Mouse (Mus musculus) hindbrain, embryonic 14.5 days (tissue): ENCODE data around the gene Cacna1a. TPM values are rescaled to one million over a fixed set of nuclear protein-coding genes. Genes with fewer than 3 reads are reported as not detected.

ENCODE experiments used
- ATAC-seq: fragments of 200-750 bp; cut with Nextera tagmentation; 2 replicates; pipeline ENCODE4 v1.8.0; 2017; ENCODE audit warnings: moderate number of reproducible peaks, mild to moderate bottlenecking, moderate TSS enrichment, moderate library complexity; ENCODE audit not compliant: low FRiP score
- DNase-seq: peaks from one replicate; pipeline ENCODE4 v3.0.0-alpha.2; 2015; ENCODE audit warnings: low spot score
- H3K27ac ChIP-seq: fragments of 300-500 bp; sonication (generic); 2 replicates; pipeline ENCODE4 v1.5.1; 2014; ENCODE audit warnings: mild to moderate bottlenecking, moderate library complexity
- H3K27me3 ChIP-seq: fragments of 300-500 bp; sonication (generic); 2 replicates; pipeline ENCODE4 v1.6.1; 2014; ENCODE audit warnings: mild to moderate bottlenecking, low read length, mixed read lengths; ENCODE audit not compliant: control insufficient read depth, insufficient read depth
- H3K36me3 ChIP-seq: fragments of 300-500 bp; sonication (generic); replicated peaks from 2 replicates; pipeline ENCODE4 v1.6.1; 2014; ENCODE audit not compliant: control insufficient read depth, insufficient read depth
- H3K4me1 ChIP-seq: fragments of 300-500 bp; sonication (generic); replicated peaks from 2 replicates; pipeline ENCODE4 v1.6.1; 2014; ENCODE audit warnings: antibody characterized with exemption, low read length, mixed read lengths; ENCODE audit not compliant: control insufficient read depth, insufficient read depth
- H3K4me2 ChIP-seq: fragments of 300-500 bp; sonication (generic); replicated peaks from 2 replicates; pipeline ENCODE4 v1.6.1; 2014; ENCODE audit warnings: mild to moderate bottlenecking, moderate library complexity
- H3K4me3 ChIP-seq: fragments of 300-500 bp; sonication (generic); replicated peaks from 2 replicates; pipeline ENCODE4 v1.5.1; 2014; ENCODE audit warnings: mild to moderate bottlenecking, low read length
- H3K9ac ChIP-seq: fragments of 300-500 bp; sonication (generic); 2 replicates; pipeline ENCODE4 v1.6.1; 2014
- H3K9me3 ChIP-seq: fragments of 300-500 bp; sonication (generic); 2 replicates; pipeline ENCODE4 v1.6.1; 2016; ENCODE audit warnings: low read length; ENCODE audit not compliant: control insufficient read depth
- WGBS: fragments of 180-500 bp; shearing (Covaris S2); extraction: QIAGEN DNeasy Blood & Tissue Kit; methylation state at CpG from one replicate; pipeline ENCODE4 v1.1.7; 2014; 5-methylcytosine and 5-hydroxymethylcytosine counted together
- polyA plus RNA-seq: library from polyadenylated mRNA; unstranded; fragments of >200 nt; fragmentation: Nextera tagmentation; extraction: Ambion mirVana; gene quantifications from 2 replicates; pipeline ENCODE4 v1.2.1, GENCODE M21; 2014

Gene Cacna1a
- polyA plus RNA-seq, 1 experiment from 2014 or later, result 18.5 TPM

- no peaks in the 10 kb centered on the region for H3K36me3 ChIP-seq
- 84% methylated on average over 1 of the region's 1 CpGs for WGBS
- H3K4me2 ChIP-seq, result no peak overlapping the region
- DNase-seq, result no peak
- no peak overlapping the region for H3K9ac ChIP-seq
- H3K4me3 ChIP-seq, result no peak overlapping the region
- no peak overlapping the region for H3K27ac ChIP-seq
- H3K4me1 ChIP-seq, result peaks cover 47% of the 10 kb centered on the region
- H3K27me3 ChIP-seq, result no peaks in the 10 kb centered on the region
- no peaks in the 10 kb centered on the region for H3K9me3 ChIP-seq
- ATAC-seq, result no peak
Observed at GRCm38 (mm10) chr8:84658951-84659350, 270.7 kb downstream of the Cacna1a start.

- 3% methylated on average over 33 of the region's 33 CpGs for whole genome bisulfite sequencing
- H3K4me2 ChIP-seq, result peak overlapping the region; percentile 79
Observed at GRCm38 (mm10) chr8:84659936-84660818, 271.9 kb downstream of the Cacna1a start.

GRCm38 (mm10) chr8:84660819-84661457 lies 272.7 kb downstream of the Cacna1a start:
- no peak for DNase-seq
- Histone ChIP-seq H3K9me3 (no peaks in the 10 kb centered on the region), H3K36me3 (no peaks in the 10 kb centered on the region), H3K4me3 (peak overlapping the region; percentile 71), H3K4me2 (peak overlapping the region; percentile 79), H3K9ac (peak overlapping the region; percentile 71), H3K27ac (peak overlapping the region; percentile 84), H3K27me3 (no peaks in the 10 kb centered on the region), H3K4me1 (peaks cover 51% of the 10 kb centered on the region)
- WGBS, result 1% methylated on average over 20 of the region's 20 CpGs
- no peak for ATAC-seq

More at GRCm38 (mm10) chr8:84659936-84660818, 271.9 kb downstream of the Cacna1a start:
- Histone ChIP-seq H3K27me3 (no peaks in the 10 kb centered on the region), H3K4me1 (peaks cover 47% of the 10 kb centered on the region), H3K36me3 (no peaks in the 10 kb centered on the region), H3K9me3 (no peaks in the 10 kb centered on the region), H3K9ac (peak overlapping the region; percentile 71), H3K4me3 (peak overlapping the region; percentile 71), H3K27ac (peak overlapping the region; percentile 84)
- no peak for ATAC-seq
- no peak for DNase-seq

- peaks cover 51% of the 10 kb centered on the region for H3K4me1 ChIP-seq
- ATAC-seq, result no peak
- no peak for DNase-seq
- no peaks in the 10 kb centered on the region for H3K9me3 ChIP-seq
- H3K36me3 ChIP-seq, result no peaks in the 10 kb centered on the region
- peak overlapping the region; percentile 71 for H3K9ac ChIP-seq
- WGBS, result under 1% methylated on average over 24 of the region's 24 CpGs
- H3K27ac ChIP-seq, result peak overlapping the region; percentile 84
- H3K4me3 ChIP-seq, result peak overlapping the region; percentile 71
- peak overlapping the region; percentile 79 for H3K4me2 ChIP-seq
- no peaks in the 10 kb centered on the region for H3K27me3 ChIP-seq
Observed at GRCm38 (mm10) chr8:84661458-84661871, 273.2 kb downstream of the Cacna1a start.

- no peaks in the 10 kb centered on the region; the same call in 1 of the 2 replicates for H3K36me3 ChIP-seq
- under 1% methylated on average over 59 of the region's 61 CpGs for WGBS
- peak overlapping the region; percentile 71 for H3K9ac ChIP-seq
- H3K4me3 ChIP-seq, result peak overlapping the region; percentile 71
- peak overlapping the region; percentile 84 for H3K27ac ChIP-seq
- peak overlapping the region; percentile 79 for H3K4me2 ChIP-seq
- ATAC-seq (peak; percentile 3), DNase-seq (no peak)
- H3K27me3 ChIP-seq, result no peaks in the 10 kb centered on the region
- no peaks in the 10 kb centered on the region for H3K9me3 ChIP-seq
- H3K4me1 ChIP-seq, result peaks cover 45% of the 10 kb centered on the region
Observed at GRCm38 (mm10) chr8:84661961-84662571, 273.8 kb downstream of the Cacna1a start.

GRCm38 (mm10) chr8:84662581-84663065 lies 274.4 kb downstream of the Cacna1a start, which contains the start of gene Ier2:
Gene Ier2, minus strand, starts transcription at chr8:84662852.
- under 1% methylated on average over 27 of the region's 27 CpGs for WGBS
- H3K9ac ChIP-seq, result peak within 1 kb of the TSS; percentile 71
- H3K4me2 ChIP-seq, result peak within 1 kb of the TSS; percentile 79
- H3K4me1 ChIP-seq, result peaks cover 45% of the 10 kb centered on the region
- H3K36me3 ChIP-seq, result peaks cover under 1% of the 10 kb centered on the region; the same call in 1 of the 2 replicates
- H3K9me3 ChIP-seq, result no peaks in the 10 kb centered on the region
- peak within 1 kb of the TSS; percentile 71 for H3K4me3 ChIP-seq
- peak within 1 kb of the TSS; percentile 84 for H3K27ac ChIP-seq
- ATAC-seq (peak; percentile 83), DNase-seq (peak; percentile 97)
- H3K27me3 ChIP-seq, result no peaks in the 10 kb centered on the region

- DNase-seq (peak; percentile 97), ATAC-seq (peak; percentile 84)
- Histone ChIP-seq H3K4me1 (peaks cover 45% of the 10 kb centered on the region), H3K9me3 (no peaks in the 10 kb centered on the region), H3K9ac (peak overlapping the region; percentile 71), H3K27ac (peak overlapping the region; percentile 83), H3K4me3 (peak overlapping the region; percentile 71), H3K27me3 (no peaks in the 10 kb centered on the region), H3K4me2 (peak overlapping the region; percentile 79), H3K36me3 (peaks cover 8% of the 10 kb centered on the region)
- 3% methylated on average over 43 of the region's 43 CpGs for WGBS
Observed at GRCm38 (mm10) chr8:84663483-84664327, 275.5 kb downstream of the Cacna1a start.

- H3K4me3 ChIP-seq, result peak overlapping the region; percentile 52
- under 1% methylated on average over 29 of the region's 29 CpGs for WGBS
Observed at GRCm38 (mm10) chr8:84664566-84665384, 276.5 kb downstream of the Cacna1a start.

More at GRCm38 (mm10) chr8:84664566-84665384, 276.5 kb downstream of the Cacna1a start:
- DNase-seq (peak; percentile 84), ATAC-seq (peak; percentile 70)
- no peaks in the 10 kb centered on the region for H3K27me3 ChIP-seq
- peak overlapping the region; percentile 66 for H3K9ac ChIP-seq
- peaks cover 42% of the 10 kb centered on the region for H3K4me1 ChIP-seq
- H3K27ac ChIP-seq, result peak overlapping the region; percentile 83
- peaks cover 15% of the 10 kb centered on the region for H3K36me3 ChIP-seq
- no peaks in the 10 kb centered on the region for H3K9me3 ChIP-seq
- peak overlapping the region; percentile 79 for H3K4me2 ChIP-seq
